Mouse (Mus musculus): ENCODE data around the gene Kcnn4. TPM values are rescaled to one million over a fixed set of nuclear protein-coding genes. Genes with fewer than 3 reads are reported as not detected.

Gene Kcnn4
- total RNA-seq, 2 experiments from 2014 or later: 0.19 to 0.45 TPM

DNA sequence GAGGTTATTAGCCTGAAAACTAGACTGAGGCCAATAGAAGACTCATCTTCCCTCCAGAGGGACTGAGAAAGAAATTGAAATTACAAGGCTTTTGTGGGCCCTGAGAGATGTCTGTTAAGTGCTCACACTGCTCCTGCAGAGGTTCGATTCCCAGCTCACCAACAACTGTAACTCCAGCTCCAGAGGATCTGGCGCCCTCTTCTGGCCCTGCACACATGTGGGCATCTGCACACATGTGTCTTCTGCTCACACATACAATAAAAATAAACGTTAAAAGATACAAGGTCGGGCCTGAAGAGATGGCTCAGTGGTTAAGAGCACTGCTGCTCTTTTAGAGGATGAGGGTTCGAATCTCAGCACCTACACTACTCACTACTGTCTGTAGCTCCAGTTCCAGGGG, 23.6 kb upstream of the Kcnn4 start:
- no peak for DNase-seq (ENCODE audit: extremely low spot score in 1 of 2, low spot score in 2 of 2)
- Histone ChIP-seq H3K27ac (no peak overlapping the region), H3K4me3 (no peak overlapping the region)
- TF ChIP-seq CTCF (IDR thresholded peaks at IDR 0.05): no peak; the same call in 1 of the 2 replicates
- intact Hi-C loops (cut with DNase I): no loop called here

DNA sequence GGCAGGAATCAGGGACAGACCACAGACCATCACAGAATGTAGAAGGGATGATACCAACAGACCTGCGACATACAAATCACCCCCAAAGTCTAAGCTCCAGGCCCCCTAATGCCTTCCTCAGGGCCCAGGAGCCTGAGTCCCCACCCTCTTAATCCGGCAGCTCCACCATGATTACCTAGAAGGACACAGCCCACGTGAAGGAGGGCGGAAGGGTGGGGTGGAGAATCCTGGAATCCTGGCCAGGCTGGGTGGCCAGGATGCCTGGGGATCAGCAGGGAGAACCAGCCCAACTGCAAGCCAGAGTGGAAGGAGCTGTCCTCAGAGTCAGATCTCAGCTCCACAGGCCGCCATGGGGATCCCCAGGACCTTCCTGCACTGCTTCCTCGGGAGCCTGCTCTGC, 21.2 kb upstream of the Kcnn4 start, which contains the start of gene Lypd5:
Gene Lypd5, plus strand, starts transcription at position 301 of the 400 bp plus-strand sequence.
- no peak for DNase-seq (ENCODE audit: extremely low spot score in 1 of 2, low spot score in 2 of 2)
- intact Hi-C loops (cut with DNase I): no loop called here
- TF ChIP-seq CTCF (IDR thresholded peaks at IDR 0.05): no peak
- Histone ChIP-seq H3K27ac (no peak within 1 kb of the TSS), H3K4me3 (no peak within 1 kb of the TSS)

GRCm38 (mm10) chr7:24355646-24356045, 14.4 kb upstream of the Kcnn4 start:
- TF ChIP-seq CTCF (IDR thresholded peaks at IDR 0.05): no peak
- DNase-seq (ENCODE audit: extremely low spot score in 1 of 2, low spot score in 2 of 2): no peak
- intact Hi-C loops (cut with DNase I): no loop called here
- Histone ChIP-seq H3K4me3 (no peak overlapping the region), H3K27ac (no peak overlapping the region)

DNA sequence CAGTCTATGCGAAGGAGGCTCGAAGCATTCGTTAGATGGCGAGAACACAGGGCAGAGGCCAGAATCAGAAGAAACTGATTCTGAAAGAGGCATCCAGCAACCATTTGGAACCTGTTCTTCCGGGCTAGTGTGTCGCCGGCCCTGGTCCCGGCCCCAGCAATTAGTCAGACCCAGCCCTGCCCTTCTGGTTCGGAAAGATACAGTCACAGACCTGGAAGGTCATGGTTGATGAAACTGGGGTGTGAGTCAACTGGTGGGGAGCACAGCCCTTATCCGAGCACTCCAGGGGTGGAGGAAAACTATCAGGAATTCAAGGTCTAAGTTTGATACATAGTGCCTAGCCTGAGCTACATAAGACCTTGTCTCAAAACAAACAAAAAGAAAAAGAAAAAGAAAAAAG, 14.0 kb upstream of the Kcnn4 start:
- intact Hi-C loops (cut with DNase I): no loop called here
- no peak overlapping the region for H3K27ac ChIP-seq
- no peak for TF ChIP-seq CTCF (IDR thresholded peaks at IDR 0.05)
- no peak overlapping the region for H3K4me3 ChIP-seq
- no peak for DNase-seq (ENCODE audit: extremely low spot score in 1 of 2, low spot score in 2 of 2)

DNA sequence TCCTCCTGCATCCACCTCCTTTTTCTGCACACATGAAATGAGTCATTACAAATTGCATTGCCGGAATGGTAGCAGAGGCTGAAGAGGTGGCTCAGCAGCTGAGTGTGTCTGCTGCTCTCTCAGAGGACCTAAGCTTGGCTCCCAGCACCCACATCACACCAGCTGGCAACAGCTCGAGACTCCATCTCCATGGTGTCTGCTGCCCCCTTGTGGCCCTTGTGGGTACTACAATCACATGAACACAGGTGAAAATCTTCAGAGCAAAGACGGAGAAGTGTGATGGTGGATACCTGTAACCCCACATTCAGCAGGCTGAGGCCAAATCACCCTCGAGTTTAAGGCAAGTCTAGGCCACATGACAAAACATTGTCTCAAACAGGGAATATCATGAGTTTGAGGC, 12.2 kb upstream of the Kcnn4 start:
- H3K4me3 ChIP-seq: no peak overlapping the region
- peak; percentile 38 for TF ChIP-seq CTCF (IDR thresholded peaks at IDR 0.05)
- intact Hi-C loops (cut with DNase I): no loop called here
- H3K27ac ChIP-seq: no peak overlapping the region
- no peak for DNase-seq (ENCODE audit: extremely low spot score in 1 of 2, low spot score in 2 of 2)

- intact Hi-C loops (cut with DNase I): no loop called here
- H3K4me3 ChIP-seq: no peak overlapping the region
- TF ChIP-seq CTCF (IDR thresholded peaks at IDR 0.05): no peak
- H3K27ac ChIP-seq: no peak overlapping the region
- DNase-seq (ENCODE audit: extremely low spot score in 1 of 2, low spot score in 2 of 2): no peak
Observed at GRCm38 (mm10) chr7:24359269-24359668, 10.8 kb upstream of the Kcnn4 start.

- Histone ChIP-seq H3K4me3 (no peak overlapping the region), H3K27ac (no peak overlapping the region)
- intact Hi-C loops (cut with DNase I): no loop called here
- TF ChIP-seq CTCF (IDR thresholded peaks at IDR 0.05): no peak; the same call in 1 of the 2 replicates
- DNase-seq (ENCODE audit: extremely low spot score in 1 of 2, low spot score in 2 of 2): no peak
Observed at GRCm38 (mm10) chr7:24361001-24361400, 9.1 kb upstream of the Kcnn4 start.

- DNase-seq (ENCODE audit: extremely low spot score in 1 of 2, low spot score in 2 of 2): peak in 1 of 2 experiments; percentile 52
- no peak overlapping the region for H3K27ac ChIP-seq
- intact Hi-C loops (cut with DNase I): no loop called here
- TF ChIP-seq CTCF (IDR thresholded peaks at IDR 0.05): peak; percentile 42
- no peak overlapping the region for H3K4me3 ChIP-seq
Observed at GRCm38 (mm10) chr7:24363228-24363627, 6.8 kb upstream of the Kcnn4 start.

DNA sequence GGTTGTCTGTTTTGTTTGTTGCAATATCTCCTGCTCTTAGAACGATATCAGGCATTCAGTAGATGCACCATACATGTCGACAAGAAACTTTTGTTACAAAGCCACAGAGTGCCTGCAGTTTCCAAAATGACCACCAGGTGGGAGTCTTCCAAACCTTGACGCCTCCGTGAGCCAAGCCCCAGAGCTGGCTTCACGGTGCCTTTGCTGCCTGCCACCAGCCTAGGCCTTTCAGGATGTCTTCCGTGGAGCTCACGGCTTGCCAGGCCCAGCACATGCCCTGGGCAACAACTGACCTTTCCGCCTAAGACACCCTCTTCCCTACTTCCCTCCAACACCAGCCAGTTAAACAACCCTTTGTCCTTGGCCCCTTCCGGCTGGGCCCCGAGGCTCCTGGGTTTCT, 5.2 kb upstream of the Kcnn4 start:
- H3K4me3 ChIP-seq: no peak overlapping the region
- peak; percentile 95 for TF ChIP-seq CTCF (IDR thresholded peaks at IDR 0.05)
- H3K27ac ChIP-seq: no peak overlapping the region; the same call in 1 of the 2 replicates
- DNase-seq (ENCODE audit: extremely low spot score in 1 of 2, low spot score in 2 of 2): peak; percentile 84 to 86
- intact Hi-C loops (cut with DNase I): loop anchor here (1.0 to 2.0 kb wide), 3 partner anchors 12 to 42 kb away; no protein-coding TSS in a partner anchor

- DNase-seq (ENCODE audit: extremely low spot score in 1 of 2, low spot score in 2 of 2): no peak
- no peak overlapping the region for H3K27ac ChIP-seq
- H3K4me3 ChIP-seq: no peak overlapping the region
- TF ChIP-seq CTCF (IDR thresholded peaks at IDR 0.05): no peak
- intact Hi-C loops (cut with DNase I): loop anchor here (1.0 to 2.0 kb wide), 2 partner anchors 12 to 41 kb away; no protein-coding TSS in a partner anchor
Observed at GRCm38 (mm10) chr7:24365258-24366014, 4.6 kb upstream of the Kcnn4 start.

- intact Hi-C loops (cut with DNase I): no loop called here
Observed at GRCm38 (mm10) chr7:24366716-24367632, 3.1 kb upstream of the Kcnn4 start.

GRCm38 (mm10) chr7:24368226-24368625, 1.8 kb upstream of the Kcnn4 start:
- no peak overlapping the region for H3K4me3 ChIP-seq
- DNase-seq (ENCODE audit: extremely low spot score in 1 of 2, low spot score in 2 of 2): no peak
- no peak for TF ChIP-seq CTCF (IDR thresholded peaks at IDR 0.05)
- H3K27ac ChIP-seq: no peak overlapping the region
- intact Hi-C loops (cut with DNase I): no loop called here

More at GRCm38 (mm10) chr7:24366716-24367632, 3.1 kb upstream of the Kcnn4 start:
- no peak overlapping the region for H3K27ac ChIP-seq
- no peak overlapping the region for H3K4me3 ChIP-seq
- no peak for DNase-seq (ENCODE audit: extremely low spot score in 1 of 2, low spot score in 2 of 2)
- no peak for TF ChIP-seq CTCF (IDR thresholded peaks at IDR 0.05)

Data from left cerebral cortex, adult 2 months (tissue).